Mouse (Mus musculus) megakaryocyte-erythroid progenitor cell, adult 5-6 weeks (primary cell): Measurements from ENCODE around the gene Dynll2. TPM values are rescaled to one million over a fixed set of nuclear protein-coding genes. Genes with fewer than 3 reads are reported as not detected.
"Not testable (repeated sequence)": the region's sequence is repeated elsewhere in the genome, so short reads cannot be mapped to it uniquely, and the experiment has no call there.

Experiments used
- ATAC-seq: replicated peaks from 2 replicates; pipeline ENCODE4 v1.8.0; 2016; ENCODE audit warnings: mild to moderate bottlenecking, inconsistent platforms; ENCODE audit not compliant: severe bottlenecking, poor library complexity, low FRiP score, low TSS enrichment
- total RNA-seq, 2 experiments: library from RNA; stranded (forward) in 1 of 2; stranded (reverse) in 1 of 2; fragments of 200-1000, 215-1000 nt in 1 of 2; fragments of >200 nt in 1 of 2; fragmentation: Nextera tagmentation in 1 of 2; gene quantifications; 2 replicates each; pipeline ENCODE4 v1.2.3; 2014 to 2017

Gene Dynll2
- total RNA-seq, 2 experiments from 2014 or later: 9.6 to 18.4 TPM

GRCm38 (mm10) chr11:88002738-88003137, 15.4 kb upstream of the Dynll2 start:
- ATAC-seq: no peak

GRCm38 (mm10) chr11:87999751-88000150, 12.4 kb upstream of the Dynll2 start:
- no peak for ATAC-seq

- no peak for ATAC-seq
Measured at GRCm38 (mm10) chr11:87991806-87992205, 4.5 kb upstream of the Dynll2 start.

- no peak for ATAC-seq
Measured at GRCm38 (mm10) chr11:87987861-87988260, 528 bp upstream of the Dynll2 start.

- ATAC-seq: peak; percentile 70
Measured at GRCm38 (mm10) chr11:87986141-87986741, 1.1 kb downstream of the Dynll2 start.

- no peak; the same call in 1 of the 2 replicates for ATAC-seq
Measured at GRCm38 (mm10) chr11:87985643-87986042, 1.7 kb downstream of the Dynll2 start.

GRCm38 (mm10) chr11:87984571-87984970, 2.8 kb downstream of the Dynll2 start:
- no peak for ATAC-seq

GRCm38 (mm10) chr11:87978905-87979304, 8.4 kb downstream of the Dynll2 start:
- no peak for ATAC-seq

GRCm38 (mm10) chr11:87977021-87977420, 10.3 kb downstream of the Dynll2 start:
- ATAC-seq: not testable (repeated sequence)

GRCm38 (mm10) chr11:87974477-87975181, 12.7 kb downstream of the Dynll2 start:
- ATAC-seq: peak; percentile 85

- ATAC-seq: no peak
Measured at GRCm38 (mm10) chr11:87973559-87974305, 13.6 kb downstream of the Dynll2 start.

- no peak for ATAC-seq
Measured at GRCm38 (mm10) chr11:87972829-87973228, 14.5 kb downstream of the Dynll2 start.

- no peak for ATAC-seq
Measured at GRCm38 (mm10) chr11:87968356-87969122, 18.8 kb downstream of the Dynll2 start.

- peak; percentile 82 for ATAC-seq
Measured at GRCm38 (mm10) chr11:87967692-87968289, 19.5 kb downstream of the Dynll2 start.

GRCm38 (mm10) chr11:87966214-87966613, 21.1 kb downstream of the Dynll2 start:
- ATAC-seq: peak; percentile 42; the same call in 1 of the 2 replicates

- no peak for ATAC-seq
Measured at GRCm38 (mm10) chr11:87965293-87965692, 22.0 kb downstream of the Dynll2 start.

GRCm38 (mm10) chr11:87957066-87957465, 30.3 kb downstream of the Dynll2 start:
- ATAC-seq: no peak

- ATAC-seq: 0 out of 2 replicates have a peak, but pooled peaks have one; percentile 34
Measured at GRCm38 (mm10) chr11:87955144-87955543, 32.2 kb downstream of the Dynll2 start.

- no peak for ATAC-seq
Measured at GRCm38 (mm10) chr11:87949990-87950389, 37.3 kb downstream of the Dynll2 start.
